ENCODE assay signal across 17 mouse cellular contexts in the genomic region with DNA sequence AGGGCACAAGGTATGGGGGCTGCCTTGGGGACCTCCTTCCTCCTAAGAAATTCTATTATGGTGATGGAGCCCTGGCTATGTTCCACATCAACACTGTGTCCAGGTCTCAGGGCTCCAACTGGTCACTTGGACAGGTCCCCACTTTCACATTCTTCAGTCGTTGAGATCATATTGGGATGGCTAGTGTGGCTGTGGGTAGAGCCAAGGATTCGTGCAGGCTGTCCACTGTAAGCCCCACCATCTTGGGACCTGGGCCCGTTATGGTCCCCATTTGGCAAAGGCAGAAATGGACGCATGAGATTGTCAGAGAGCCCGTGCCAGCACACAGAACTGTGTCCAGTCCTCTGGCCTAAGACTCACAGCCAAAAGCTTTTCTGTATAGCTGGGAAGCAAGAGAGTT. TPM values are rescaled to one million over a fixed set of nuclear protein-coding genes. Genes with fewer than 3 reads are reported as not detected.
DNase-seq lines count a peak whose midpoint lies in the region; ATAC-seq and TF ChIP-seq lines count a peak whose summit lies in the region.
"Had no signal": no experiment of that assay in that cellular context is flagged by ENCODE, and none has a peak within 500 bp of the region (broad histone marks: within the 10 kb centered on the region; RNA-seq: fewer than 3 reads in every experiment).

No protein-coding gene starts in this region.

- DNase-seq in forebrain, embryonic 14.5 days (ENCODE audit: low spot score), result no peak
- no peak for DNase-seq in forebrain, embryonic 11.5 days (ENCODE audit: low spot score)
- no peak for DNase-seq in heart, postnatal 0 days (ENCODE audit: low spot score)
- DNase-seq in heart, adult 8-10 months (ENCODE audit: low spot score), result no peak
- DNase-seq in brain, adult 2 months (ENCODE audit: low read depth, low spot score), result peak; percentile 53
- DNase-seq in heart, postnatal 4 days, result peak; percentile 42
- DNase-seq: adrenal gland, adult 2 months; gastrocnemius, adult 2 months; kidney, adult 11 months; kidney, postnatal 14 days; liver; lung, adult 18-20 months; thymus, postnatal 14 days had no signal

- no peak for ATAC-seq in forebrain, embryonic 14.5 days
- ATAC-seq in forebrain, embryonic 11.5 days (replicated peaks; ENCODE audit: low FRiP score), result no peak
- no peak for ATAC-seq in heart, postnatal 0 days (ENCODE audit: insufficient read depth, low read depth)
- ATAC-seq in megakaryocyte-erythroid progenitor cell, adult 5-6 weeks (replicated peaks; ENCODE audit: low FRiP score, low TSS enrichment, poor library complexity, severe bottlenecking), result no peak

- H3K9me3 ChIP-seq in forebrain, embryonic 14.5 days (replicated peaks; ENCODE audit: control insufficient read depth, low read length), result no peaks in the 10 kb centered on the region
- no peaks in the 10 kb centered on the region for H3K9me3 ChIP-seq in forebrain, embryonic 11.5 days (ENCODE audit: control insufficient read depth, low read length)
- no peaks in the 10 kb centered on the region for H3K9me3 ChIP-seq in heart, postnatal 0 days (replicated peaks; ENCODE audit: control insufficient read depth, low read length)

- no peak for TF ChIP-seq CTCF in heart, postnatal 0 days (IDR thresholded peaks at IDR 0.05; ENCODE audit: low read depth)

- peak overlapping the region; percentile 81; the same call in 1 of the 2 replicates for H3K27ac ChIP-seq in forebrain, embryonic 14.5 days (ENCODE audit: low read depth, low read length)
- H3K27ac ChIP-seq in forebrain, embryonic 11.5 days (ENCODE audit: low read depth, low read length), result no peak overlapping the region
- 0 out of 2 replicates have a peak overlapping the region, but pooled peaks have one; percentile 8 for H3K27ac ChIP-seq in heart, postnatal 0 days (ENCODE audit: low read depth)
- H3K27ac ChIP-seq: gastrocnemius, adult 2 months; macrophage; stomach, postnatal 0 days had no signal

- 78% methylated on average over 5 of the region's 5 CpGs for WGBS in forebrain, embryonic 14.5 days
- WGBS in forebrain, embryonic 11.5 days, result 91% methylated on average over 5 of the region's 5 CpGs
- 47% methylated on average over 5 of the region's 5 CpGs for WGBS in heart, postnatal 0 days

- H3K4me1 ChIP-seq in forebrain, embryonic 14.5 days (ENCODE audit: control insufficient read depth, insufficient read depth, low read length), result peaks cover 13% of the 10 kb centered on the region
- peaks cover 15% of the 10 kb centered on the region for H3K4me1 ChIP-seq in forebrain, embryonic 11.5 days (replicated peaks; ENCODE audit: control insufficient read depth, insufficient read depth, low read length)
- peaks cover 11% of the 10 kb centered on the region for H3K4me1 ChIP-seq in heart, postnatal 0 days (ENCODE audit: control insufficient read depth, insufficient read depth)

- no peaks in the 10 kb centered on the region for H3K36me3 ChIP-seq in forebrain, embryonic 14.5 days (ENCODE audit: control insufficient read depth, insufficient read depth, low read length)
- no peaks in the 10 kb centered on the region for H3K36me3 ChIP-seq in forebrain, embryonic 11.5 days (ENCODE audit: control insufficient read depth, insufficient read depth, low read length)
- no peaks in the 10 kb centered on the region for H3K36me3 ChIP-seq in heart, postnatal 0 days (replicated peaks; ENCODE audit: control insufficient read depth, insufficient read depth, low read length)
- H3K36me3 ChIP-seq: G1E had no signal

- H3K4me3 ChIP-seq in forebrain, embryonic 14.5 days (ENCODE audit: low read depth, low read length), result no peak overlapping the region
- no peak overlapping the region for H3K4me3 ChIP-seq in forebrain, embryonic 11.5 days (ENCODE audit: low read depth, low read length)
- H3K4me3 ChIP-seq in heart, postnatal 0 days (ENCODE audit: low read depth, low read length), result no peak overlapping the region
- H3K4me3 ChIP-seq: gastrocnemius, adult 2 months had no signal

- TF ChIP-seq EP300 in heart, postnatal 0 days (IDR thresholded peaks at IDR 0.05; ENCODE audit: low read depth), result no peak

- H3K9ac ChIP-seq in forebrain, embryonic 14.5 days (ENCODE audit: low read length), result no peak overlapping the region
- no peak overlapping the region for H3K9ac ChIP-seq in forebrain, embryonic 11.5 days (ENCODE audit: low read length)
- no peak overlapping the region for H3K9ac ChIP-seq in heart, postnatal 0 days (replicated peaks; ENCODE audit: low read depth, low read length)

- no peak overlapping the region for H3K4me2 ChIP-seq in forebrain, embryonic 14.5 days (ENCODE audit: low read length)
- H3K4me2 ChIP-seq in forebrain, embryonic 11.5 days (ENCODE audit: low read depth, low read length, severe bottlenecking), result no peak overlapping the region
- H3K4me2 ChIP-seq in heart, postnatal 0 days (ENCODE audit: low read depth, low read length), result no peak overlapping the region

- no peaks in the 10 kb centered on the region for H3K27me3 ChIP-seq in forebrain, embryonic 14.5 days (replicated peaks; ENCODE audit: control insufficient read depth, insufficient read depth, low read length)
- H3K27me3 ChIP-seq in forebrain, embryonic 11.5 days (ENCODE audit: control insufficient read depth, insufficient read depth, low read length), result no peaks in the 10 kb centered on the region
- no peaks in the 10 kb centered on the region for H3K27me3 ChIP-seq in heart, postnatal 0 days (ENCODE audit: control insufficient read depth, insufficient read depth, low read length)

RNA-seq across cellular contexts. Expression of a gene that starts 23.1 kb away (rescaled TPM):
- 15.1 and 22.3 TPM in 2 replicates for polyA plus RNA-seq in forebrain, embryonic 14.5 days (2014; fragmentation: Nextera tagmentation; extraction: Ambion mirVana)
- polyA plus RNA-seq in forebrain, embryonic 11.5 days (2014; fragmentation: Nextera tagmentation; extraction: Ambion mirVana), result 27.3 and 29.5 TPM in 2 replicates
- total RNA-seq in heart, postnatal 0 days (2014; rRNA removed; ENCODE audit: low replicate concordance), result 21.6 and 73.8 TPM in 2 replicates
- 14.3 and 15.5 TPM in 2 replicates for polyA plus RNA-seq in heart, postnatal 0 days (2015; fragmentation: Nextera tagmentation; extraction: Ambion mirVana)
- total RNA-seq in heart, adult 8-10 months (2022), result 10 to 100 TPM; 81.6 to 92.4 (median 84.5) TPM
- 100 to 1,000 TPM; 104 to 112 TPM for total RNA-seq in heart, postnatal 4 days (2021)
- total RNA-seq in megakaryocyte-erythroid progenitor cell, adult 5-6 weeks (2014; fragmentation: Nextera tagmentation), result 48.7 and 54.4 TPM in 2 replicates
- total RNA-seq in megakaryocyte-erythroid progenitor cell, adult 5-6 weeks (2017), result 4.8 and 6.7 TPM in 2 replicates
- total RNA-seq: G1E had no signal

Comparison
In these comparisons a context has a peak if more than half of its experiments do, and no peak if none do; other contexts are left out.
1. DNase-seq: peak in brain, adult 2 months (single experiment) and heart, postnatal 4 days (single experiment); none in forebrain, embryonic 14.5 days (single experiment), forebrain, embryonic 11.5 days (single experiment), heart, postnatal 0 days (single experiment) and heart, adult 8-10 months (single experiment).